ENCODE assay signal across 30 mouse cellular contexts in the genomic region with DNA sequence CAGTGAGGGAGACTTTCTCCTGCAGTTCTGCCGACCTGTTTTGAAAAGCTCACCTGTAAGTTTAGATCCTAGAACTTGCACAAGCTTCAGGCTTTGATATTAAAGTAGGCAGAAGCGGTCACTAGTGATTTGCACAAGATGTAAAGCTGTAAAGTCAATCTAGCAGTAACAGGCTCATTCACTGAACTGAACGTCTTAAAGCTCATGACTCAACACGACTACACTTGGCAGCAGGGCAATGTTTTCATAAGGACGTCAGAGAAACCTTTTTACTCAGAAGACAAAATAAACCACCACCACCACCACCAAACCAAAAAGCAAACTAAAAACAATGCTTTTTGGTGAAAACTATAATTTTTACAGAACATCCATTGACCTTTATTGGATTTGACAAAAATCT. TPM values are rescaled to one million over a fixed set of nuclear protein-coding genes. Genes with fewer than 3 reads are reported as not detected.
A peak's percentile ranks its signal among the peaks of the same experiment; 100 is the strongest.
DNase-seq lines count a peak whose midpoint lies in the region; TF ChIP-seq lines count a peak whose summit lies in the region.
"Had no signal": no experiment of that assay in that cellular context is flagged by ENCODE, and none has a peak within 500 bp of the region (broad histone marks: within the 10 kb centered on the region; RNA-seq: fewer than 3 reads in every experiment).

No protein-coding gene starts in this region.

- no peak overlapping the region for H3K27ac ChIP-seq in MEL (ENCODE audit: control insufficient read depth, low read depth, low read length)
- H3K27ac ChIP-seq: embryonic facial prominence, embryonic 12.5 days; embryonic facial prominence, embryonic 15.5 days; forebrain, embryonic 10.5 days; forebrain, embryonic 13.5 days; heart, adult 2 months; heart, embryonic 10.5 days; heart, embryonic 13.5 days; hindbrain, embryonic 14.5 days; hindbrain, postnatal 0 days had no signal

- H3K9me3 ChIP-seq in MEL (replicated peaks; ENCODE audit: insufficient read depth, low read length): no peaks in the 10 kb centered on the region
- H3K9me3 ChIP-seq: embryonic facial prominence, embryonic 12.5 days; embryonic facial prominence, embryonic 15.5 days; forebrain, embryonic 10.5 days; forebrain, embryonic 13.5 days; heart, embryonic 10.5 days; heart, embryonic 13.5 days had no signal

- TF ChIP-seq EP300 in MEL (IDR thresholded peaks at IDR 0.05; ENCODE audit: low read depth in 1 of 2, low read length in 2 of 2): no peak

- H3K9ac ChIP-seq in MEL (ENCODE audit: control insufficient read depth, low read depth, low read length, poor library complexity, severe bottlenecking): no peak overlapping the region
- H3K9ac ChIP-seq: embryonic facial prominence, embryonic 12.5 days; embryonic facial prominence, embryonic 15.5 days; forebrain, embryonic 13.5 days; heart, embryonic 13.5 days; hindbrain, embryonic 14.5 days had no signal

- H3K4me3 ChIP-seq in MEL (ENCODE audit: control insufficient read depth in 1 of 2, insufficient read depth in 1 of 2, low read depth in 2 of 2, low read length in 2 of 2): no peak overlapping the region
- H3K4me3 ChIP-seq: embryonic facial prominence, embryonic 12.5 days; embryonic facial prominence, embryonic 15.5 days; forebrain, embryonic 10.5 days; forebrain, embryonic 13.5 days; heart, adult 2 months; heart, embryonic 10.5 days; heart, embryonic 13.5 days had no signal

- no peaks in the 10 kb centered on the region for H3K79me2 ChIP-seq in MEL (ENCODE audit: control insufficient read depth, insufficient read depth, low read length, poor library complexity)

- no peak for TF ChIP-seq CTCF in MEL (IDR thresholded peaks at IDR 0.05 in 2 of 3, conservative IDR thresholded peaks at IDR 0.05 in 1 of 3; ENCODE audit: control insufficient read depth in 1 of 3, insufficient read depth in 1 of 3, low read depth in 2 of 3, low read length in 3 of 3, poor library complexity in 1 of 3, severe bottlenecking in 1 of 3)

- peaks cover 47 to 55% of the 10 kb centered on the region in 2 experiments for H3K36me3 ChIP-seq in MEL (ENCODE audit: control insufficient read depth in 1 of 2, insufficient read depth in 2 of 2, low read length in 2 of 2)

- TF ChIP-seq POLR2A in MEL (IDR thresholded peaks at IDR 0.05; ENCODE audit: control insufficient read depth in 1 of 2, insufficient read depth in 1 of 2, low read depth in 1 of 2, low read length in 2 of 2, poor library complexity in 1 of 2): no peak

- no peaks in the 10 kb centered on the region for H3K27me3 ChIP-seq in MEL (ENCODE audit: control insufficient read depth in 1 of 2, insufficient read depth in 2 of 2, low read length in 2 of 2)
- H3K27me3 ChIP-seq: embryonic facial prominence, embryonic 12.5 days; embryonic facial prominence, embryonic 15.5 days; forebrain, embryonic 13.5 days; heart, embryonic 13.5 days had no signal

- H3K4me1 ChIP-seq in MEL (ENCODE audit: control insufficient read depth in 1 of 2, insufficient read depth in 2 of 2, low read length in 2 of 2): peaks cover 29 to 40% of the 10 kb centered on the region in 2 experiments
- H3K4me1 ChIP-seq: embryonic facial prominence, embryonic 12.5 days; forebrain, embryonic 13.5 days; heart, embryonic 10.5 days had no signal

- peak; percentile 35 for DNase-seq in 3134 (ENCODE audit: extremely low read depth, insufficient read length, low spot score)
- no peak for DNase-seq in MEL (ENCODE audit: low read depth, low spot score)
- peak; percentile 76 for DNase-seq in adipocyte (ENCODE audit: low spot score)
- peak; percentile 32 for DNase-seq in fibroblast of lung, adult 2 months (ENCODE audit: low read depth)
- no peak for DNase-seq in adrenal gland, adult 8-10 months
- no peak for DNase-seq in embryo, embryonic 11 days
- no peak for DNase-seq in cerebellum, adult 11-12 months
- DNase-seq: adrenal gland, postnatal 14 days; cerebellum, adult 18-20 months; cerebellum, adult 9-10 months; cerebellum, postnatal 14 days; gastrocnemius, postnatal 10 days; gastrocnemius, postnatal 36 days; heart, adult 2 months; heart, postnatal 14 days; heart, postnatal 4 days had no signal

- TF ChIP-seq RAD21 in MEL (IDR thresholded peaks at IDR 0.05; ENCODE audit: low read depth, low read length): no peak

TF ChIP-seq in MEL, 35 proteins besides CTCF, POLR2A, EP300 and RAD21:
- TF ChIP-seq POLR2AphosphoS2 (IDR thresholded peaks at IDR 0.05; ENCODE audit: low read length) (0 out of 2 replicates have a peak, but pooled peaks have one; percentile 46), BHLHE40 (IDR thresholded peaks at IDR 0.05; ENCODE audit: borderline replicate concordance, low read depth, low read length) (no peak)
TF ChIP-seq in MEL: peak in this region for 1.

RNA-seq across cellular contexts. Expression of gene Zdhhc6, which starts 17.9 kb away (rescaled TPM):
- total RNA-seq in MEL (2012; rRNA removed): 101 and 109 TPM in 2 replicates
- polyA plus RNA-seq in MEL (2012; ENCODE audit: insufficient read depth in 1 of 2, insufficient read length in 2 of 2, low read depth in 1 of 2, low replicate concordance in 2 of 2, missing spikeins in 1 of 2): 100 to 1,000 TPM in 1 of 2 experiments, 10 to 100 TPM in 1; 95.6 to 114 TPM
- 10 to 100 TPM; 40.9 to 50.9 (median 45.1) TPM for total RNA-seq in adrenal gland, adult 8-10 months (2022)

RNA-seq across cellular contexts. Expression of gene Vti1a, which starts 18.1 kb away (rescaled TPM):
- total RNA-seq in MEL (2012; rRNA removed): 33.8 and 42.8 TPM in 2 replicates
- 100 to 1,000 TPM in 1 of 2 experiments, 10 to 100 TPM in 1; 37.2 to 119 TPM for polyA plus RNA-seq in MEL (2012; ENCODE audit: insufficient read depth in 1 of 2, insufficient read length in 2 of 2, low read depth in 1 of 2, low replicate concordance in 2 of 2, missing spikeins in 1 of 2)
- total RNA-seq in adrenal gland, adult 8-10 months (2022): 10 to 100 TPM; 38.6 to 56.3 (median 41.6) TPM

RNA-seq across cellular contexts. Expression of gene Acsl5, which starts 46.2 kb away (rescaled TPM):
- total RNA-seq in MEL (2012; rRNA removed): 248 and 318 TPM in 2 replicates
- polyA plus RNA-seq in MEL (2012; ENCODE audit: insufficient read depth in 1 of 2, insufficient read length in 2 of 2, low read depth in 1 of 2, low replicate concordance in 2 of 2, missing spikeins in 1 of 2): 100 to 1,000 TPM in 1 of 2 experiments, not detected in 1; 223 TPM
- total RNA-seq in adrenal gland, adult 8-10 months (2022): 100 to 1,000 TPM in 1 of 4 experiments, 10 to 100 TPM in 3; 47.1 to 132 (median 70.1) TPM

RNA-seq across cellular contexts. Expression of gene Gucy2g, which starts 56.9 kb away (rescaled TPM):
- total RNA-seq in MEL (2012; rRNA removed): 0.65 and 1.1 TPM in 2 replicates
- polyA plus RNA-seq in MEL (2012; ENCODE audit: insufficient read depth in 1 of 2, insufficient read length in 2 of 2, low read depth in 1 of 2, low replicate concordance in 2 of 2, missing spikeins in 1 of 2): 1 to 10 TPM in 1 of 2 experiments, not detected in 1; 2.4 TPM
- not detected for total RNA-seq in adrenal gland, adult 8-10 months (2022)
- total RNA-seq: adrenal gland, adult 18-20 months; adrenal gland, postnatal 14 days; granulocyte monocyte progenitor cell, adult 5-6 weeks; heart, postnatal 4 days; hindbrain, postnatal 0 days had no signal
- polyA plus RNA-seq: activated CD4-positive, CD25-positive, alpha-beta regulatory T cell, adult 4 months; embryonic facial prominence, embryonic 12.5 days; forebrain, embryonic 10.5 days; forebrain, embryonic 13.5 days; forebrain, embryonic 16.5 days; heart, embryonic 10.5 days; heart, embryonic 13.5 days; heart, embryonic 16.5 days; hindbrain, embryonic 11.5 days had no signal

Comparison
In these comparisons a context has a peak if more than half of its experiments do, and no peak if none do; other contexts are left out.
1. DNase-seq: peak in 3134 (single experiment), adipocyte (single experiment) and fibroblast of lung, adult 2 months (single experiment); none in MEL (single experiment), adrenal gland, adult 8-10 months (single experiment), embryo, embryonic 11 days (single experiment) and cerebellum, adult 11-12 months (single experiment).